In the genomic region with DNA sequence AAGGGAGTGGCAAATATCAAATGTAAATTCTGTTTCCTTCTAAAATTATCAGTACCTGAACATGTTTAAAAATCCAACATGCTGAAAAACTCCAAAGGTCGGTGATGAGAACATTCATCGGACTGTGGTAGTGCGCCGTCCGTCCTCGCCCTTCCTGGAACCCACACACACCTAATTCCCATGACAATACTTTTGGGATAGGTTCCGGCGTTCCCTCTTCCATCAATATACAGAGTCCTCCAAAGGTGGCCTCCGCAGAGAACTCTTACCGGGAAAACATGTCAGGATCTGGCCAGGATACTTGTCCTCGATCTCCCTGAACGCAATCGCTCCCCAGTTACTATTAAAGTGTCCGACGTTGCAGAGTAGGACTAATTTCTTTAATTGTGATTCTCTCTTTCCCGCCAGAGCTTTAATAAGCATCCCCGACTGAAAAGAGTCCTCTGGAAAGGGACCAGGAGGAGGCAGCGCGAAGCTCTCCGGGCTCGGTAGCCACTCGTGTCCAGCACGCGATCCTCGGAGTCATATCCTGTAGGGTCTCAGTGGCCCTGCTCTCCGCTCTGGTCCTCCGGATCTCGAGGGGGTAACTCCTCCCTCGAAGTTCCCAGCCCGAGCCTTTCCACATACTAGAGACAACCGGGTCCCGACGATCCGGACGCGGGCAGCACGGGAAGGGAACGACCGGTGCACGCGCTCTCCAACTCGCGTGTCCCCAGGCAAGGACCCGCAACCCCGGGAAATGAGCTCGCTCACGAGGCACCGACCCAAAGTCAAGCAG, we compare ENCODE assay signal across 8 mouse cellular contexts. TPM values are rescaled to one million over a fixed set of nuclear protein-coding genes. Genes with fewer than 3 reads are reported as not detected.
A peak's percentile ranks its signal among the peaks of the same experiment; 100 is the strongest.
DNase-seq lines count a peak whose midpoint lies in the region; ATAC-seq and TF ChIP-seq lines count a peak whose summit lies in the region.

No protein-coding gene starts in this region.

- no peak for TF ChIP-seq POLR2A in bone marrow, adult 2 months (IDR thresholded peaks at IDR 0.05; ENCODE audit: borderline replicate concordance, control insufficient read depth, low read depth, low read length)

- peak overlapping the region; percentile 98 for H3K4me2 ChIP-seq in forebrain, embryonic 16.5 days (ENCODE audit: low read length)
- H3K4me2 ChIP-seq in liver, embryonic 15.5 days: peak overlapping the region; percentile 92

- H3K9ac ChIP-seq in forebrain, embryonic 16.5 days (replicated peaks; ENCODE audit: low read depth, low read length): peak overlapping the region; percentile 79
- H3K9ac ChIP-seq in liver, embryonic 15.5 days: peak overlapping the region; percentile 77

- under 1% methylated on average over 48 of the region's 48 CpGs for WGBS in bone marrow, adult 2 months
- WGBS in forebrain, embryonic 16.5 days: under 1% methylated on average over 48 of the region's 48 CpGs
- under 1% methylated on average over 48 of the region's 48 CpGs for WGBS in liver, embryonic 15.5 days (ENCODE audit: insufficient replicate concordance)

- H3K36me3 ChIP-seq in forebrain, embryonic 16.5 days (ENCODE audit: control insufficient read depth, insufficient read depth): no peaks in the 10 kb centered on the region
- H3K36me3 ChIP-seq in liver, embryonic 15.5 days (replicated peaks): peaks cover under 1% of the 10 kb centered on the region; the same call in 1 of the 2 replicates

- no peak for DNase-seq in layer of hippocampus, adult 2 months (ENCODE audit: low spot score in 2 of 2)
- DNase-seq in layer of hippocampus, postnatal 36 days: no peak
- no peak for DNase-seq in adrenal gland, postnatal 14 days
- DNase-seq in layer of hippocampus, postnatal 14 days (ENCODE audit: low spot score in 2 of 2): no peak
- DNase-seq in layer of hippocampus, adult 18-20 months (ENCODE audit: low spot score in 2 of 2): no peak

- H3K4me3 ChIP-seq in layer of hippocampus, adult 2 months: peak overlapping the region; percentile 84
- peak overlapping the region; percentile 95 for H3K4me3 ChIP-seq in bone marrow, adult 2 months (replicated peaks; ENCODE audit: control insufficient read depth, low read depth, low read length)
- peak overlapping the region; percentile 89 for H3K4me3 ChIP-seq in forebrain, embryonic 16.5 days (replicated peaks; ENCODE audit: low read length)
- peak overlapping the region; percentile 87 for H3K4me3 ChIP-seq in liver, embryonic 15.5 days (replicated peaks)

- H3K27ac ChIP-seq in layer of hippocampus, adult 2 months: peak overlapping the region; percentile 83
- peak overlapping the region; percentile 51; the same call in 1 of the 2 replicates for H3K27ac ChIP-seq in bone marrow, adult 2 months (ENCODE audit: control insufficient read depth, insufficient read depth, low read depth, low read length, poor library complexity)
- H3K27ac ChIP-seq in forebrain, embryonic 16.5 days (ENCODE audit: low read length): peak overlapping the region; percentile 62
- peak overlapping the region; percentile 82 for H3K27ac ChIP-seq in liver, embryonic 15.5 days (replicated peaks)

- no peaks in the 10 kb centered on the region; the same call in 1 of the 2 replicates for H3K4me1 ChIP-seq in bone marrow, adult 2 months (ENCODE audit: control insufficient read depth, insufficient read depth, low read length)
- H3K4me1 ChIP-seq in forebrain, embryonic 16.5 days (replicated peaks; ENCODE audit: control insufficient read depth, insufficient read depth, low read length): peaks cover 26% of the 10 kb centered on the region
- peaks cover 30% of the 10 kb centered on the region for H3K4me1 ChIP-seq in liver, embryonic 15.5 days (replicated peaks)

- ATAC-seq in forebrain, embryonic 16.5 days: peak; percentile 80; the same call in 1 of the 2 replicates
- ATAC-seq in liver, embryonic 15.5 days (ENCODE audit: insufficient read depth): peak; percentile 59

- H3K27me3 ChIP-seq in forebrain, embryonic 16.5 days (replicated peaks; ENCODE audit: control insufficient read depth, insufficient read depth, low read length): no peaks in the 10 kb centered on the region; the same call in 1 of the 2 replicates
- H3K27me3 ChIP-seq in liver, embryonic 15.5 days: no peaks in the 10 kb centered on the region

- H3K9me3 ChIP-seq in forebrain, embryonic 16.5 days (ENCODE audit: control insufficient read depth, low read length): no peaks in the 10 kb centered on the region
- H3K9me3 ChIP-seq in liver, embryonic 15.5 days (replicated peaks): no peaks in the 10 kb centered on the region

- TF ChIP-seq CTCF in layer of hippocampus, adult 2 months (conservative IDR thresholded peaks at IDR 0.05): no peak
- no peak for TF ChIP-seq CTCF in bone marrow, adult 2 months (IDR thresholded peaks at IDR 0.05; ENCODE audit: control insufficient read depth, insufficient read depth, low read length)

RNA-seq across cellular contexts. Expression of a gene that starts 17.6 kb away (rescaled TPM):
- 10 to 100 TPM; 28.2 TPM for total RNA-seq in layer of hippocampus, adult 2 months (2021)
- total RNA-seq in layer of hippocampus, postnatal 36 days (2021): 10 to 100 TPM; 24.4 to 27.1 TPM
- 39.1 and 74.0 TPM in 2 replicates for polyA plus RNA-seq in bone marrow, adult 2 months (2011; ENCODE audit: insufficient read depth, insufficient read length, low replicate concordance, missing spikeins)
- 61.1 and 61.9 TPM in 2 replicates for polyA plus RNA-seq in forebrain, embryonic 16.5 days (2015; fragmentation: Nextera tagmentation; extraction: Ambion mirVana)
- 32.9 and 33.3 TPM in 2 replicates for polyA plus RNA-seq in liver, embryonic 15.5 days (2015; fragmentation: Nextera tagmentation; extraction: Ambion mirVana)
- total RNA-seq in adrenal gland, postnatal 14 days (2021): 63.9 and 75.8 TPM in 2 replicates
- 10 to 100 TPM; 26.8 to 32.4 TPM for total RNA-seq in layer of hippocampus, postnatal 14 days (2021)
- total RNA-seq in layer of hippocampus, adult 18-20 months (2021): 10 to 100 TPM; 26.1 to 28.6 TPM

RNA-seq across cellular contexts. Expression of a gene that starts 46.2 kb away (rescaled TPM):
- 1 to 10 TPM in 1 of 2 experiments, under 1 TPM in 1; 1.00 to 1.2 TPM for total RNA-seq in layer of hippocampus, adult 2 months (2021)
- 1 to 10 TPM; 1.2 to 1.3 TPM for total RNA-seq in layer of hippocampus, postnatal 36 days (2021)
- polyA plus RNA-seq in bone marrow, adult 2 months (2011; ENCODE audit: insufficient read depth, insufficient read length, low replicate concordance, missing spikeins): not detected in 2 replicates
- 0.78 and 1.6 TPM in 2 replicates for polyA plus RNA-seq in forebrain, embryonic 16.5 days (2015; fragmentation: Nextera tagmentation; extraction: Ambion mirVana)
- polyA plus RNA-seq in liver, embryonic 15.5 days (2015; fragmentation: Nextera tagmentation; extraction: Ambion mirVana): 0.17 and 0.32 TPM in 2 replicates
- total RNA-seq in adrenal gland, postnatal 14 days (2021): 0.59 and 1.1 TPM in 2 replicates
- total RNA-seq in layer of hippocampus, postnatal 14 days (2021): 1 to 10 TPM; 1.0 to 1.1 TPM
- total RNA-seq in layer of hippocampus, adult 18-20 months (2021): 1 to 10 TPM; 1.1 to 1.5 TPM
